Mouse (Mus musculus): ENCODE data around the gene Taf6l. TPM values are rescaled to one million over a fixed set of nuclear protein-coding genes. Genes with fewer than 3 reads are reported as not detected.
A peak's percentile ranks its signal among the peaks of the same experiment; 100 is the strongest.
"Not testable (repeated sequence)": the region's sequence is repeated elsewhere in the genome, so short reads cannot be mapped to it uniquely, and the experiment has no call there.

Taf6l gene
- total RNA-seq, 1 experiment from 2014 or later: 15.2 TPM

- no peak for DNase-seq
Measured at GRCm38 (mm10) chr19:8736160-8736467, 50.1 kb downstream of the Taf6l start.

GRCm38 (mm10) chr19:8735389-8736159, 50.6 kb downstream of the Taf6l start, which contains the start of gene Wdr74:
Gene Wdr74, plus strand, starts transcription at chr19:8735827.
- peak; percentile 94 for DNase-seq

GRCm38 (mm10) chr19:8734334-8734733, 51.9 kb downstream of the Taf6l start:
- DNase-seq: no peak

GRCm38 (mm10) chr19:8728335-8729099, 57.7 kb downstream of the Taf6l start:
- DNase-seq: not testable (repeated sequence)

GRCm38 (mm10) chr19:8727495-8728114, 58.6 kb downstream of the Taf6l start:
- DNase-seq: no peak

- DNase-seq: no peak
Measured at GRCm38 (mm10) chr19:8726609-8727390, 59.4 kb downstream of the Taf6l start.

- DNase-seq: no peak
Measured at GRCm38 (mm10) chr19:8725081-8725613, 61.1 kb downstream of the Taf6l start.

Small RNA genes lying within 50 kb of the gene (microRNA-seq; reads per million reads assigned to microRNA genes)
- 0 reads per million in 2 experiments for gene Mir6992

Other genes starting within 250 kb of the Taf6l start
- gene Slc22a8, start 195.2 kb downstream of the Taf6l start, total RNA-seq (2021): 0.15 and 0.53 TPM in 2 replicates
- gene Slc22a6, start 168.4 kb downstream of the Taf6l start, total RNA-seq (2021): not detected in 2 replicates
- gene Chrm1, start 122.6 kb downstream of the Taf6l start, total RNA-seq (2021): 1.5 and 2.4 TPM in 2 replicates
- 178 and 199 TPM in 2 replicates for gene Slc3a2, start 63.0 kb downstream of the Taf6l start, total RNA-seq (2021)
- gene Wdr74, start 50.6 kb downstream of the Taf6l start, total RNA-seq (2021): 50.8 and 68.2 TPM in 2 replicates
- 2.3 and 2.4 TPM in 2 replicates for gene 1700092M07Rik, start 45.7 kb downstream of the Taf6l start, total RNA-seq (2021)
- gene Stx5a, start 45.0 kb downstream of the Taf6l start, total RNA-seq (2021): 77.9 and 90.8 TPM in 2 replicates
- gene Nxf1, start 29.3 kb downstream of the Taf6l start, total RNA-seq (2021): 110 and 120 TPM in 2 replicates
- 102 and 111 TPM in 2 replicates for gene Tmem223, start 15.4 kb downstream of the Taf6l start, total RNA-seq (2021)
- 44.7 and 45.9 TPM in 2 replicates for gene Tmem179b, start 11.9 kb downstream of the Taf6l start, total RNA-seq (2021)
- 85.2 and 89.1 TPM in 2 replicates for gene Polr2g, start 12.2 kb upstream of the Taf6l start, total RNA-seq (2021)
- gene Zbtb3, start 16.1 kb upstream of the Taf6l start, total RNA-seq (2021): 2.4 and 2.9 TPM in 2 replicates
- 29.6 and 32.0 TPM in 2 replicates for gene Ttc9c, start 32.9 kb upstream of the Taf6l start, total RNA-seq (2021)
- 77.0 and 79.6 TPM in 2 replicates for gene Hnrnpul2, start 33.6 kb upstream of the Taf6l start, total RNA-seq (2021)
- 7.5 TPM in 1 of 2 replicates, not detected in the other for gene AC129217.1, start 43.4 kb upstream of the Taf6l start, total RNA-seq (2021)
- 143 and 153 TPM in 2 replicates for gene Bscl2, start 51.0 kb upstream of the Taf6l start, total RNA-seq (2021)
- gene Gng3, start 52.8 kb upstream of the Taf6l start, total RNA-seq (2021): 6.4 and 9.3 TPM in 2 replicates
- gene Lrrn4cl, start 64.4 kb upstream of the Taf6l start, total RNA-seq (2021): 3.8 and 4.1 TPM in 2 replicates
- gene Ubxn1, start 85.1 kb upstream of the Taf6l start, total RNA-seq (2021): 214 and 218 TPM in 2 replicates
- 80.7 and 82.8 TPM in 2 replicates for gene Uqcc3, start 94.5 kb upstream of the Taf6l start, total RNA-seq (2021)
- 4.6 and 13.6 TPM in 2 replicates for gene Lbhd1, start 97.3 kb upstream of the Taf6l start, total RNA-seq (2021)
- not detected in 2 replicates for gene Gm49403, start 97.5 kb upstream of the Taf6l start, total RNA-seq (2021)
- 42.4 and 46.2 TPM in 2 replicates for gene 1810009A15Rik, start 102.4 kb upstream of the Taf6l start, total RNA-seq (2021)
- 6.0 TPM in 1 of 2 replicates, not detected in the other for gene Gm49416, start 102.5 kb upstream of the Taf6l start, total RNA-seq (2021)
- 22.5 and 23.1 TPM in 2 replicates for gene Ints5, start 106.6 kb upstream of the Taf6l start, total RNA-seq (2021)
- 162 and 164 TPM in 2 replicates for gene Ganab, start 111.7 kb upstream of the Taf6l start, total RNA-seq (2021)
- gene B3gat3, start 134.0 kb upstream of the Taf6l start, total RNA-seq (2021): 52.1 and 53.8 TPM in 2 replicates
- 25.7 and 33.3 TPM in 2 replicates for gene Rom1, start 142.9 kb upstream of the Taf6l start, total RNA-seq (2021)
- 45.4 and 49.5 TPM in 2 replicates for gene Eml3, start 143.1 kb upstream of the Taf6l start, total RNA-seq (2021)
- 93.1 and 105 TPM in 2 replicates for gene Mta2, start 155.5 kb upstream of the Taf6l start, total RNA-seq (2021)
- gene Tut1, start 167.4 kb upstream of the Taf6l start, total RNA-seq (2021): 20.2 and 21.7 TPM in 2 replicates
- 355 and 413 TPM in 2 replicates for gene Eef1g, start 180.6 kb upstream of the Taf6l start, total RNA-seq (2021)
- 157 and 186 TPM in 2 replicates for gene Ahnak, start 202.9 kb upstream of the Taf6l start, total RNA-seq (2021)

All from adrenal gland, postnatal 14 days (tissue).